Mouse (Mus musculus) left cerebral cortex, postnatal 4 days (tissue): ENCODE results near the gene Cpne4. TPM values are rescaled to one million over a fixed set of nuclear protein-coding genes. Genes with fewer than 3 reads are reported as not detected.
A peak's percentile ranks its signal among the peaks of the same experiment; 100 is the strongest.

Experiments used
- DNase-seq: peaks from one replicate; pipeline ENCODE4 v3.0.0-alpha.2; 2022
- intact Hi-C: fragments of 180-260 bp; cut with DNase I; formaldehyde crosslinking; loops from one replicate; pipeline ENCODE4 v1.15.1; 2025
- total RNA-seq, 2 experiments: library from RNA; stranded (reverse); gene quantifications; 2 replicates each; pipeline ENCODE4 v1.2.3; 2021

The Cpne4 gene
- total RNA-seq, 2 experiments from 2014 or later = 62.9 to 63.8 TPM

- intact Hi-C loops = no loop called here
- no peak for DNase-seq
These were observed 129.6 kb downstream of the Cpne4 start for GRCm38 (mm10) chr9:104676665-104677064.

- DNase-seq = no peak
- intact Hi-C loops = no loop called here
These were observed 131.5 kb downstream of the Cpne4 start for GRCm38 (mm10) chr9:104678571-104678970.

GRCm38 (mm10) chr9:104687051-104687450 is 140.0 kb downstream of the Cpne4 start:
- DNase-seq = no peak
- intact Hi-C loops = no loop called here

GRCm38 (mm10) chr9:104693145-104693544 is 146.1 kb downstream of the Cpne4 start:
- intact Hi-C loops = no loop called here
- DNase-seq = peak; percentile 84

GRCm38 (mm10) chr9:104710831-104711230 is 163.7 kb downstream of the Cpne4 start:
- no peak for DNase-seq

GRCm38 (mm10) chr9:104725311-104725710 is 178.2 kb downstream of the Cpne4 start:
- intact Hi-C loops = no loop called here
- peak; percentile 3 for DNase-seq

More at GRCm38 (mm10) chr9:104710831-104711230, 163.7 kb downstream of the Cpne4 start:
- intact Hi-C loops = no loop called here

GRCm38 (mm10) chr9:104742661-104743380 is 195.7 kb downstream of the Cpne4 start:
- intact Hi-C loops = no loop called here

GRCm38 (mm10) chr9:104755519-104755918 is 208.4 kb downstream of the Cpne4 start:
- intact Hi-C loops = no loop called here
- no peak for DNase-seq

More at GRCm38 (mm10) chr9:104742661-104743380, 195.7 kb downstream of the Cpne4 start:
- peak; percentile 5 for DNase-seq

- no peak for DNase-seq
- intact Hi-C loops = no loop called here
These were observed 212.9 kb downstream of the Cpne4 start for GRCm38 (mm10) chr9:104760031-104760430.

- intact Hi-C loops = no loop called here
- no peak for DNase-seq
These were observed 229.2 kb downstream of the Cpne4 start for GRCm38 (mm10) chr9:104776198-104776815.

GRCm38 (mm10) chr9:104777135-104777534 is 230.0 kb downstream of the Cpne4 start:
- intact Hi-C loops = no loop called here
- DNase-seq = no peak

GRCm38 (mm10) chr9:104777780-104778179 is 230.7 kb downstream of the Cpne4 start:
- intact Hi-C loops = no loop called here
- no peak for DNase-seq

- intact Hi-C loops = no loop called here
- no peak for DNase-seq
These were observed 249.5 kb downstream of the Cpne4 start for GRCm38 (mm10) chr9:104796601-104797000.

- intact Hi-C loops = no loop called here
- no peak for DNase-seq
These were observed 257.7 kb downstream of the Cpne4 start for GRCm38 (mm10) chr9:104804776-104805175.

GRCm38 (mm10) chr9:104814681-104815080 is 267.6 kb downstream of the Cpne4 start:
- intact Hi-C loops = no loop called here
- DNase-seq = no peak

GRCm38 (mm10) chr9:104828646-104829045 is 281.6 kb downstream of the Cpne4 start:
- intact Hi-C loops = no loop called here
- DNase-seq = no peak

GRCm38 (mm10) chr9:104832934-104833539 is 286.0 kb downstream of the Cpne4 start:
- intact Hi-C loops = no loop called here
- DNase-seq = no peak

- no peak for DNase-seq
- intact Hi-C loops = no loop called here
These were observed 290.8 kb downstream of the Cpne4 start for GRCm38 (mm10) chr9:104837931-104838330.

- DNase-seq = no peak
- intact Hi-C loops = no loop called here
These were observed 294.2 kb downstream of the Cpne4 start for GRCm38 (mm10) chr9:104841278-104841677.

- DNase-seq = no peak
- intact Hi-C loops = no loop called here
These were observed 298.3 kb downstream of the Cpne4 start for GRCm38 (mm10) chr9:104845226-104845930.

GRCm38 (mm10) chr9:104853701-104854100 is 306.6 kb downstream of the Cpne4 start:
- intact Hi-C loops = no loop called here
- peak; percentile 2 for DNase-seq
